Mouse (Mus musculus) liver, postnatal 0 days (tissue): ENCODE measurements around the gene Sstr4. TPM values are rescaled to one million over a fixed set of nuclear protein-coding genes. Genes with fewer than 3 reads are reported as not detected.

Source experiments
- ATAC-seq: fragments of 200-750 bp; cut with Nextera tagmentation; 2 replicates; pipeline ENCODE4 v1.8.0; 2017; ENCODE audit warnings: mild to moderate bottlenecking, moderate library complexity
- DNase-seq: peaks from one replicate; pipeline ENCODE4 v3.0.0-alpha.2; 2016
- H3K27ac ChIP-seq: fragments of 300-500 bp; sonication (generic); 2 replicates; pipeline ENCODE4 v1.5.1; 2014; ENCODE audit warnings: antibody characterized with exemption, moderate library complexity, mild to moderate bottlenecking, low read depth
- H3K27me3 ChIP-seq: fragments of 300-500 bp; sonication (generic); 2 replicates; pipeline ENCODE4 v1.6.1; 2014; ENCODE audit warnings: low read length, control low read depth, mixed read lengths; ENCODE audit not compliant: insufficient read depth
- H3K36me3 ChIP-seq: fragments of 300-500 bp; sonication (generic); replicated peaks from 2 replicates; pipeline ENCODE4 v1.6.1; 2014; ENCODE audit warnings: mild to moderate bottlenecking, control low read depth, low read length, moderate library complexity, mixed read lengths; ENCODE audit not compliant: insufficient read depth
- H3K4me1 ChIP-seq: fragments of 300-500 bp; sonication (generic); 2 replicates; pipeline ENCODE4 v1.6.1; 2014; ENCODE audit warnings: antibody characterized with exemption, mild to moderate bottlenecking, control low read depth; ENCODE audit not compliant: insufficient read depth
- H3K4me2 ChIP-seq: fragments of 300-500 bp; sonication (generic); 2 replicates; pipeline ENCODE4 v1.6.1; 2014; ENCODE audit warnings: low read depth, mild to moderate bottlenecking, low read length, moderate library complexity, mixed read lengths
- H3K4me3 ChIP-seq: fragments of 300-500 bp; sonication (generic); 2 replicates; pipeline ENCODE4 v1.5.1; 2014; ENCODE audit warnings: low read depth, low read length
- H3K9ac ChIP-seq: fragments of 300-500 bp; sonication (generic); replicated peaks from 2 replicates; pipeline ENCODE4 v1.6.1; 2014; ENCODE audit warnings: mild to moderate bottlenecking, moderate library complexity
- H3K9me3 ChIP-seq: fragments of 300-500 bp; sonication (generic); 2 replicates; pipeline ENCODE4 v1.6.1; 2016; ENCODE audit warnings: mild to moderate bottlenecking, control low read depth, low read length, mixed read lengths
- CTCF ChIP-seq: sonication (generic); IDR thresholded peaks from 2 replicates; pipeline ENCODE4 v1.5.1; 2016; ENCODE audit warnings: antibody characterized with exemption, low read depth
- EP300 ChIP-seq: IDR thresholded peaks from 2 replicates; pipeline ENCODE4 v1.6.1; 2016; ENCODE audit warnings: antibody characterized with exemption, low read depth, mild to moderate bottlenecking
- WGBS: fragments of 180-500 bp; shearing (Covaris S2); extraction: QIAGEN DNeasy Blood & Tissue Kit; methylation state at CpG from one replicate; pipeline ENCODE4 v1.1.7; 2014; ENCODE audit not compliant: insufficient replicate concordance; 5-methylcytosine and 5-hydroxymethylcytosine counted together
- polyA plus RNA-seq: library from polyadenylated mRNA; unstranded; fragments of >200 nt; fragmentation: Nextera tagmentation; extraction: Ambion mirVana; gene quantifications from 2 replicates; pipeline ENCODE4 v1.2.1, GENCODE M21; 2015

The Sstr4 gene
- polyA plus RNA-seq, 1 experiment from 2014 or later = not detected

- H3K4me2 ChIP-seq = no peak overlapping the region
- H3K9me3 ChIP-seq = no peaks in the 10 kb centered on the region
- no peak overlapping the region for H3K9ac ChIP-seq
- no peak overlapping the region for H3K27ac ChIP-seq
- ATAC-seq (peak; percentile 74), DNase-seq (no peak)
- WGBS = 33% methylated on average over 1 of the region's 1 CpGs
- no peaks in the 10 kb centered on the region for H3K4me1 ChIP-seq
- no peak overlapping the region for H3K4me3 ChIP-seq
- TF ChIP-seq EP300 (no peak), CTCF (no peak)
- H3K27me3 ChIP-seq = no peaks in the 10 kb centered on the region
- no peaks in the 10 kb centered on the region for H3K36me3 ChIP-seq
Measured at GRCm38 (mm10) chr2:148378817-148379342, 16.3 kb upstream of the Sstr4 start.

- Histone ChIP-seq H3K4me2 (no peak overlapping the region), H3K27ac (no peak overlapping the region), H3K4me1 (no peaks in the 10 kb centered on the region), H3K27me3 (no peaks in the 10 kb centered on the region), H3K4me3 (no peak overlapping the region), H3K9me3 (no peaks in the 10 kb centered on the region), H3K36me3 (no peaks in the 10 kb centered on the region), H3K9ac (no peak overlapping the region)
- 78% methylated on average over 1 of the region's 1 CpGs for WGBS
- DNase-seq = no peak
- TF ChIP-seq EP300 = no peak
- TF ChIP-seq CTCF = no peak
- no peak for ATAC-seq
Measured at GRCm38 (mm10) chr2:148379899-148380413, 15.2 kb upstream of the Sstr4 start.

- Histone ChIP-seq H3K4me1 (no peaks in the 10 kb centered on the region), H3K9ac (no peak overlapping the region), H3K4me2 (no peak overlapping the region), H3K36me3 (no peaks in the 10 kb centered on the region), H3K4me3 (no peak overlapping the region), H3K9me3 (no peaks in the 10 kb centered on the region), H3K27ac (no peak overlapping the region), H3K27me3 (no peaks in the 10 kb centered on the region)
- ATAC-seq = no peak
- WGBS = 76% methylated on average over 2 of the region's 2 CpGs
- DNase-seq = no peak
- no peak for TF ChIP-seq EP300
- no peak for TF ChIP-seq CTCF
Measured at GRCm38 (mm10) chr2:148381076-148381475, 14.1 kb upstream of the Sstr4 start.

GRCm38 (mm10) chr2:148386476-148386875, 8.7 kb upstream of the Sstr4 start:
- no peaks in the 10 kb centered on the region for H3K27me3 ChIP-seq
- ATAC-seq = no peak
- H3K27ac ChIP-seq = no peak overlapping the region
- 80% methylated on average over 3 of the region's 3 CpGs for WGBS
- no peak overlapping the region for H3K4me3 ChIP-seq
- no peak overlapping the region for H3K9ac ChIP-seq
- no peak for TF ChIP-seq EP300
- no peak for TF ChIP-seq CTCF
- no peaks in the 10 kb centered on the region for H3K36me3 ChIP-seq
- H3K9me3 ChIP-seq = no peaks in the 10 kb centered on the region
- no peaks in the 10 kb centered on the region for H3K4me1 ChIP-seq
- no peak overlapping the region for H3K4me2 ChIP-seq
- DNase-seq = no peak

GRCm38 (mm10) chr2:148386927-148387326, 8.2 kb upstream of the Sstr4 start:
- no peaks in the 10 kb centered on the region for H3K27me3 ChIP-seq
- no peak for ATAC-seq
- no peak for DNase-seq
- H3K4me3 ChIP-seq = no peak overlapping the region
- H3K9ac ChIP-seq = no peak overlapping the region
- no peak overlapping the region for H3K4me2 ChIP-seq
- H3K9me3 ChIP-seq = no peaks in the 10 kb centered on the region
- H3K36me3 ChIP-seq = no peaks in the 10 kb centered on the region
- H3K27ac ChIP-seq = no peak overlapping the region
- no peaks in the 10 kb centered on the region for H3K4me1 ChIP-seq
- 80% methylated on average over 2 of the region's 2 CpGs for WGBS
- no peak for TF ChIP-seq EP300
- TF ChIP-seq CTCF = no peak

DNA sequence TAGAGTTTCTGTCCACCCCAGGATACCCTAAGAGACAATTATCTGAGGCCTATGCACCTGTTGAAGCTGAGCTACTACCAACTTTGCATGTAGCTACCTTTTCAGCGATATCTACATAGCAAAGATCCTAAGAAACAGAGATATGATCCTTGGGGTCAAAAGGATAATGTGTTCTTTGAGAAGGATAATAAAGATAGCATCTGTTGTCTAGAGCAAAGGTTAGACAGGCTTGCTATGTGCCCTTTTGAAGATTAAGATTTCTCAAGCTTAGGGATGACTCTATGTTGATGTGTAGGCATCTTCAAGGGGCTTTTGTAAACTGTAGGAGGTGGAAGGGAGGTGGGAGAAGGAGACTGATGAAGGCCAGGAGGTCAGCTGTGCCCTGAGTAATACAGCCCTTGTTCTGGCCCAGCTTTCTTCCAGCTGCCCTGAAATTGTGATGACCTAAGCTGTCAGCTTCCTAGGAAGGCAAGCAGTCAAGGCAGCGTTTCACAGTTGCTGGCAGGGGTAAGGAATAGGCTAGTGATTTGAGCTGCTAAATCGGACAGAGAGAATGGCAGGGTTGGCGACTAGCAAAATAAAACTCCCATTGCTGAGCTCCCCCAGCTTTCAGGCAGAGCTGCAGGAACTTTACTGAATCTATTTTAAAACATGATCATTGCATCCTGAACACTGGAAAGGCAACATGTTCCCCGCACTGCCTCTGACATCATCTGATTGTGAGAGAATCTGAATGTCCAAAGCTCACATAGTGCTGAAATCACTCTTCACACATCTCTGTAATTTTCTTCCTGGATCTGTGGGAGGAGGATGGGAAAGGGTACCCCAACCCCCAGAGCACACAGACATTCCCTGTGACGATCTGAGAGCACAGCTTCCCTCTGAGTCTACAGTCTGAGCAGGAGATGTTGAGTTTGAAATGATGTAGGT, 7.2 kb upstream of the Sstr4 start:
- H3K36me3 ChIP-seq = no peaks in the 10 kb centered on the region
- no peak overlapping the region for H3K27ac ChIP-seq
- H3K27me3 ChIP-seq = no peaks in the 10 kb centered on the region
- ATAC-seq (no peak), DNase-seq (no peak)
- no peak overlapping the region for H3K4me3 ChIP-seq
- 67% methylated on average over 6 of the region's 6 CpGs for WGBS
- H3K4me1 ChIP-seq = peaks cover 2% of the 10 kb centered on the region; the same call in 1 of the 2 replicates
- TF ChIP-seq CTCF (no peak), EP300 (no peak)
- no peak overlapping the region for H3K4me2 ChIP-seq
- H3K9ac ChIP-seq = no peak overlapping the region
- H3K9me3 ChIP-seq = no peaks in the 10 kb centered on the region
